Mouse (Mus musculus): Measurements from ENCODE around the gene Olfr1269.

Olfr1269 gene

GRCm38 (mm10) chr2:90121312-90121711, at the start of gene Olfr1269:
TSS of gene Olfr1269 (minus strand) at chr2:90121412.
- no peak for DNase-seq (ENCODE audit: low spot score in 2 of 2)

- DNase-seq (ENCODE audit: low spot score in 2 of 2): no peak
Observed at GRCm38 (mm10) chr2:90153916-90154315, 32.7 kb upstream of the Olfr1269 start.

GRCm38 (mm10) chr2:90152991-90153390, 31.8 kb upstream of the Olfr1269 start, which contains the start of gene Olfr1270:
TSS of gene Olfr1270 (minus strand) at chr2:90153091.
- no peak for DNase-seq (ENCODE audit: low spot score in 2 of 2)

- DNase-seq (ENCODE audit: low spot score in 2 of 2): no peak
Observed at GRCm38 (mm10) chr2:90142196-90142595, 21.0 kb upstream of the Olfr1269 start, which contains the start of gene Olfr32. TSS of gene Olfr32 (minus strand) at chr2:90142296.

GRCm38 (mm10) chr2:90070065-90070464, 51.1 kb downstream of the Olfr1269 start:
- DNase-seq (ENCODE audit: low spot score in 2 of 2): no peak
